Mouse (Mus musculus): ENCODE measurements around the gene 2810004N23Rik.
A peak's percentile ranks its signal among the peaks of the same experiment; 100 is the strongest.
"Not testable (repeated sequence)": the region's sequence is repeated elsewhere in the genome, so short reads cannot be mapped to it uniquely, and the experiment has no call there.

Gene 2810004N23Rik

DNA sequence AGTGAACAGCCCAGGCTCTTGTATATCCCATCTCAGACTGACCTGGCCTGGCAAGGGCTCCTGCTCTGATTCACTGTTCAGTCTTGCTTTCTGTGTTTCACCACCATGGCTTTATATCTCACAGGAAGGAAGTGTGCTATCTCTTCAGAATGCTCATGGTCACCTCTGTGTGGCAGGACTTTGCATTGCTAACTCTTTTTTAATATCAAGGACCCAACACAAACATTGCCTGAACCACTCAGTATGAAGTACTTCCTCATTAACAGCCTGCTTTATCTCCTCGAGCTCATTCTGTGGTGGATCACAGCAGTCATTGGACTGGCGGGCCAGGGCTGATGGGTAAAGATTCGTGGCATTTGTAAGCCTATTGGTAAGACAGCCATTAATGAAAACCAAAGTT lies 3.7 kb upstream of the 2810004N23Rik start:
- no peak for DNase-seq (ENCODE audit: low read depth, low spot score)

DNA sequence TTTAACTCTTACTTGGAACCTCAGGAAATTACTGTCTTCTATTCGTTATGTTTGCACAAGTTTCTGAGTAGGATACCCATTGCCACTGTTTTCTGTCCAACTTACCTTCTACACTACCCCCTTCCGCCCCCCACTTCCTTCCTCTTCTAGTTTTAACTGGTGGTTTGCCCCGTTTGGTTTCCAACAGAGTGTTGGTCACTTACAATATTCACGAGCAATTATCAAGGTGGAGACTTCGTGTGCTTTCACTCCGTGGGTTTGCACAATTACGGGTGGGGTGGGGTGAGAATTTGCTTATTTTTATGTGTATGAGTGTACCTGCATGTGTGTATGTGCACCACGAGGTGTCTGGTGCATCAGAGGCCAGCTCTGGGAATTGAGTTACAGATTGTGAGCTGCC lies 809 bp upstream of the 2810004N23Rik start:
- DNase-seq (ENCODE audit: low read depth, low spot score) = no peak

DNA sequence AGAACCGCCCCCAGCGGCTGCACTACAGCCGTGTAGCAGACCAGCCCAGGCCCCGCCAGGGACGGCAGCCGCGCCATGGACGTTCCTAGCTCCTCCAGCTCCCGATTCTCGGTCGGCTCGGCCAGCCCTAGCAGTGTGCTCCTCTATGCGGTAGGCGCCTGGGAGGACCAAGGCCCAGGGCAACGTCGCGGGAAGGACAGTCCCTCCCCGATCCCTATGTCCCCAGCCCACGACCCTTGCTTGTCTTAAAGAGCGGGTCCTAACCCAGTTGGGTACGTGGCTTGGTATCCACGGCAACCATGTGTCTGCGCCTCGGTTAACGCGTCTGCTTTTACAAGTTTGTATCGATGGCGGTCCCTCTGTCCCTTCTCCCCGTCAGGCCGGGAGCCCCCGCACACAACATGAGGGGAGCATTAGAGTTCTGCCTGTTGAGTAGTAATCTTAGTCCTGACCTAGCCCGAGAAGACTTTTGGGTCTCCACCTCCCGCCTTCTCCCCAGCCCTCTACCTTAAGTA lies 300 bp upstream of the 2810004N23Rik start:
- DNase-seq (ENCODE audit: low read depth, low spot score) = no peak

DNA sequence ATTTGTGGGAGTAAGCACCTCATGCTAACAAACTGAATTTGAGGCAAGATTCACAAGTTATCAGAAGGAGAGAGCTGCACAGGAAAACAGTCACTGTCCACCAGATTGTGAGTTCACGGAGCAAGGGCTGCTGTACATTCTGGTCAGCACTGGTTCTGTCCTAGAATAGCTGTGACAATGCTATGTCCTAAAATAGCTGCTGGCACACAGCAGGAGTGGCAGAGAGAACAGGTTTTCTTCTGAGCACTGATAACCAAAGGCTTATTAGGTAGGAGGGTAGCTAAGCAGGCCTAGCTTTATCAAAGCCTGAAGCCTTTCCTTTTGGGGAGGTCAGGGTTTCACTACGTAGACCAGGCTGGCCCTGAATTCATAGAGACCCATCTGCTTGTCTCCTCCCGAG lies 2.7 kb downstream of the 2810004N23Rik start:
- DNase-seq (ENCODE audit: low read depth, low spot score) = no peak

DNA sequence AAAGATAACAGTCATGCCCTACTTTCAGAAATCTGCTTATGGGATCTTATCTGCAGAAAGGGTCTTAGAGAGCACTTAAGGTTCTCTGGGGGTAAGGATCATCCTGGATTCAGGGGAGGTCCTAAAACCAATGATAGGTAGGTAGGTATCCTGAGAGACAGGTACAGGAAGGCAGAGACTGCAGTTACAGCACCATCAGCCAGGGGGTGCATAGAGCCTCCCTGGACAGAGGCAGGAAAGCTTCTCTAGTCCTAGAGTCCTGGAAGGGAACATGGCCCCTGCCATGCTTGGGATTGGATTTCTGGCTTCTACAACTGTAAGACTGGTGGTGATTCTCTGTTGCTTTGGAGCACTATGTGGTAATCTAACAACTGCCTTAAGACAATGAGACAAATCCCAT lies 3.5 kb downstream of the 2810004N23Rik start:
- no peak for DNase-seq (ENCODE audit: low read depth, low spot score)

DNA sequence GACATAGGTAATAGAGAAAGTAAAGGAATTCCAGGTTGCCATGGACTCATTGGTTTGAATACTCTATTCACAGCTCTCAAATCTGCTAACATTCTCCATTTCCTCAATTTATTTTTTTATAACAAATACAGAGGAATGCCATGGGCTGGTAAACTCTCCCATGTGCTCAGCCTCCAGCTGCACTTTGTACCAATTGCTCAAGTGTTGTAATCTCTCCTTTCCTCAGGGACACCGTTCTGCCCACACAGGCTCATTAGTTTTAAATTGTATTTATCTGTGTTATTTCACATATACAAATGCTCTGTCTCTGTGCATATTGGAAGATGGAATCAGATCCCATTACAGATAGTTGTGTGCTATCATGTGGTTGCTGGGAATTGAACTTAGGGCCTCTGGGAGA lies 9.4 kb downstream of the 2810004N23Rik start:
- no peak for DNase-seq (ENCODE audit: low read depth, low spot score)

DNA sequence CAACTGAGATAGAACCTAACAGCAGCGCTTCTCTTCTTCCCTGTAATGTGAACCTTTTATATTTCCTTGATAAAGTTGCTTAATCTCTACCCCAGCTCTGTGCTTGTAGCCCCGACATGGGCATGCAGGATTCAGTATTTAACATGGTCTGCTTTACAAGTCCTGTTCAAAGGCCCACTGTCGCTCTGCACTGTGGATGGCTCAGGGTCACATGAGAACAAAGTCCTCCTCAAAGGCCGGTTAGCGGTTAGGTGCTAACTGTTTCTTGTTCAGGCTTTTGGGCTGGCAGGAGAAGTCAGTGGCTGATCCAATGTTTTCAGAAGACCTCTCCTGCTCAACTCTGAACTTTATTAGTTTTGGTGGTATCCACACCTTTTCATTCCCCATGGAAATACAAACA lies 17.3 kb downstream of the 2810004N23Rik start:
- DNase-seq (ENCODE audit: low read depth, low spot score) = no peak

DNA sequence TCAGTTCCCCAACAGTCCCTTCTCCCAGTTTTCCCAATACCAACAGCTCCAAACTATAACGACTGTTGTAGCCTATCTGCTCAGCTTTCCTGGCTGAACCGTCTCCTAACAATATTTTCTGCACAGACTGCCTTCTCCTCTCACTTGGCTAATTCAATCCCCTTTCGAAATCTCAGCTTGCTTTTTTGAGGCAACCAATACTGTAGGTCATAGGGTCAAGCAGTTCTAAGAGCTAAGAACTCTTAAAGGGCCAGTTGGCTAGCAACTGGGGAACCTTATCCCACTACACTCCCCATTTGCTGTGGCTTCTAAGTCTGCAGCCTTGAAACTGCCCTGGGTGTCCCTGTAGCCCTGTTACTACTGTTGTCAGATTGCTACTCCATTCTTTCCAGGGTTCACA lies 17.8 kb downstream of the 2810004N23Rik start:
- DNase-seq (ENCODE audit: low read depth, low spot score) = no peak

DNA sequence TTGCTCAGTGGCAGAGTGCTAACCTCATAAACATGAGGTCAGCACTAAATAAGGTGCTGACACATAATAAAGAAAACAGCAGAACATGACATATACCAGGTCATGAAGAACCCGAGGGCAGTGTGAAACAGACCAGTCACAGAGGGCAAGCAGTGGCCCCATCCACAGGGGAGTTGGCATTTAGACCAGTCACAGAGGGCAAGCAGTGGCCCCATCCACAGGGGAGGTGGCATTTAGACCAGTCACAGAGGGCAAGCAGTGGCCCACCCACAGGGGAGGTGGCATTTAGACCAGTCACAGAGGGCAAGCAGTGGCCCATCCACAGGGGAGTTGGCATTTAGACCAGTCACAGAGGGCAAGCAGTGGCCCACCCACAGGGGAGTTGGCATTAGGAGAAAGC lies 20.0 kb downstream of the 2810004N23Rik start:
- DNase-seq (ENCODE audit: low read depth, low spot score) = not testable (repeated sequence)

DNA sequence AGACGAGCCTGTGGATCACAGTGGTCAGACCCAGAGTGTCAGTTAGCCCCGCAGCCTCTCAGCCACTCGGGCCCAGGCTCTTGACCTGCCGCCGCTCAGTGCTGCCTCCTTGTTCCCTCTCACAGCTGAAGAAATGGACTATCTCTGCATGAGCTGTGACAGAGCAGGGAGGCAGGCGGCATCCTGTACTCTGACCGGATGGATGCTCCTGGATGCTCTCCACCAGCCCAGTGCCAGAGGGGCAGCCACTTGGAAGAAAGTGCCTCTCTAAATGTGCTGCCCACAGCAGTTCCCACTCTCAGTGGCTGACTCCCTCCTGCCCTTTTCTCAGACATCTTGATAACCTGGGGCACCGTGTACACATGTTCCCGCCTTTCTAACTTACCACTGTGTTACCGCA lies 21.1 kb downstream of the 2810004N23Rik start:
- DNase-seq (ENCODE audit: low read depth, low spot score) = no peak

DNA sequence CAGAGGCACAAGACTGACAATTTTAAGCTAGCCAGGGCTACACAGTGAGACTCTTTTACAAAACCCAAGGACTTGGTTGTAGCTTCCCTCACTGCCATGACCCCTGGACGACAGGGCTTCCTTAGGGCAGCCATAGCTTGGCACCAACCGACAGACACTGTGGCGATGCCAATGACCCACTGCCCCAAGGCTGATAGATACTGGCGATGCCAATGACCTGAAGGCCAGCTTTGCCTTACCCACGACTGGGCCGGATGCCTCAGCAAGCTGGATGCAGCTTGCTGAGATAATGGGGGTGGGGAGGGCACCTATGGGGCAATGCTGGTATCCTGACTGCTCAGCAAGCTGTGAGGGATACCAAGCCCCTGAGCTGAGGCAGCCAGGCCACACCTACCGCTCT lies 22.0 kb downstream of the 2810004N23Rik start:
- no peak for DNase-seq (ENCODE audit: low read depth, low spot score)

DNA sequence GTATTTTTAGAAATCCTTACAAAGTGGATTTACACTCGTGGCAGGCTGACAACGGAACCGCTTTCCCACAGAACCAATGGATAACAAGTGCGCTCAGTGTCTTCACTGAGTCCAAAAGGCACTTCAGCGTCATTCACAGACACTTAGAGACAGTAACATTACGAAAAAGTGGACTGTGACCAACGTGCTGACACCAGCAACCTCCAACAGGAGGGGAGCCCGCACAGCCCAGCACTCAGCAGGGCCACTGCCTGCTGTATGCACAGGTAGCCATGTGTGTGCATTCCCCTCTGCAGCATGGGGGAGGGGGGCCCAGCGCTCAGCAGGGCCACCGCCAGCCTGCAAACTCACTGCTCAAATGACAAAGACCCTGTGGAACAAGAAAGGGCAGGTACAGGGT lies 23.5 kb downstream of the 2810004N23Rik start:
- DNase-seq (ENCODE audit: low read depth, low spot score) = no peak

DNA sequence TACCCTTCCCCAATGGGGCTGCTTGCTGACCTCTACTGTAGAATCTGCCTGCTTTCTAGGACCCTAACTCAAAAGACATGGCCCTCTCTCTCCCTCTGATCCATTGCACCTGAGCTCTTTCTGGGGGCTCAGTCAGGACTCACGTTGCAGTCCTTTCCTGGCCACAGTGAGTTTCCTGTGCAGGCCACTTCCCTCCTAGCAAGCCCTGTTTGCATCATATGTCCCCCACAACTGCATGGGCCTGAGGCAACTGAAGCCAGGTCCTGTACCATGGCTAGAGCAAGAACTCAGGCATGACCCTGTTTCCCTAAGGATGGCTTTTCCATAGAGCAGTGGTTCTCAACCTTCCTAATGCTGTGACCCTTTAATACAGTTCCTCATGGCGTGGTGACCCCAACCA lies 25.0 kb downstream of the 2810004N23Rik start:
- DNase-seq (ENCODE audit: low read depth, low spot score) = no peak

DNA sequence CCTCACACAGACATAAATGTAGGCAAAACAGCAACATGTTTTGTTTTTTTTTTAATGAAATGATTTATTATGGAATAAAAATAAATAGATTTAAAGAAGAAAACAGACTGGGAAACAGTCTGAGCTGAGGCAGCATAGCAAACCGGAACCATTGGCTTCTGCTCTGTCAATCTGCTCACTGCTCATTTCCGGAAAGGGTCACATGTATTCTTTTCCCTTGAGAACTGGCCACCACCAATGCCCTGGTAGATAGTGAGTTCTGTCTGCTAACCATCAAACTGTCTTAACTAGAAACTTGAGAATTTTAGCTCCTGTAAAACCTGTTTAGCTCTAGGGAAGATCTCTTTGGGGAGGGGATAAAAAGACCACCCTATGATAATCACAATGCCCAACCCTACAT lies 26.0 kb downstream of the 2810004N23Rik start:
- no peak for DNase-seq (ENCODE audit: low read depth, low spot score)

DNA sequence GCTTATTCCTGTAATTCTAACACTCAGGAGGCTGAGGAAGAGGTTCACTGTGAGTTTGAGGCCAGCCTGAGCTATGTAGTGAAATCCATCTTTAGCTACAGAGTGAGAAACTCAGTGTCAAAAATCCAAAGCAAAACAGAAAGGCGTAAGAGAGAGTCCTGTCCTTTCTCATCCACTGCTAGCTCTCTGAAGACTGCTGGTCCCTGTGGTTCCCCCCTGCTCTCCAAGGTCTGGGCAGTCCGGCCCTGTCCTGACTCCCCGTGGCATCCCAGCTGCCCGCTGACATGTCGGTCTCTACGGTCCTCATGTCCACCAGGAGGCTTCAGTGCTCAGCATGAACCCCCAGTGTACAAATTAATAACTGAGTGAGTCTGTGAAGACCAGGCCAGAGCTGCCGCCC lies 26.6 kb downstream of the 2810004N23Rik start:
- DNase-seq (ENCODE audit: low read depth, low spot score) = no peak

DNA sequence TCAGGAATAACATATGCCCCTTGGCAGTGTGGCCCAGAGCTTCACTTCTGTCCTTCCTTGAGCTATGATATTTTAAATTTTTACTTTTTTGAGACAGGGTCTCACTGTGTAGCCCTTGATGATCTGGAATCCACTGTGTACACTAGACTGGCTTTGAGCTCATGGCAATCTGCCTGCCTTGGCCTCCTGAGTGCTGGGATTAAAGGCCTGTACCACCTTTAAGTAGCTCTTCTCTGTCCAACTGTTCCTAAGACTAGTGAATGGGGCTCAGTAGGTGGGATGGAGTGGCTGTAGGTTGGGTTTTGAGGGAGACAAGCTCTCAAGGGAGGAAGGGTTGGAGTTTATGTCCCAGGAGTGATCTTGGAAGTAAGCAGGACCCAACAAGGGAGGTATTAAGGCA lies 27.1 kb downstream of the 2810004N23Rik start:
- DNase-seq (ENCODE audit: low read depth, low spot score) = no peak

DNA sequence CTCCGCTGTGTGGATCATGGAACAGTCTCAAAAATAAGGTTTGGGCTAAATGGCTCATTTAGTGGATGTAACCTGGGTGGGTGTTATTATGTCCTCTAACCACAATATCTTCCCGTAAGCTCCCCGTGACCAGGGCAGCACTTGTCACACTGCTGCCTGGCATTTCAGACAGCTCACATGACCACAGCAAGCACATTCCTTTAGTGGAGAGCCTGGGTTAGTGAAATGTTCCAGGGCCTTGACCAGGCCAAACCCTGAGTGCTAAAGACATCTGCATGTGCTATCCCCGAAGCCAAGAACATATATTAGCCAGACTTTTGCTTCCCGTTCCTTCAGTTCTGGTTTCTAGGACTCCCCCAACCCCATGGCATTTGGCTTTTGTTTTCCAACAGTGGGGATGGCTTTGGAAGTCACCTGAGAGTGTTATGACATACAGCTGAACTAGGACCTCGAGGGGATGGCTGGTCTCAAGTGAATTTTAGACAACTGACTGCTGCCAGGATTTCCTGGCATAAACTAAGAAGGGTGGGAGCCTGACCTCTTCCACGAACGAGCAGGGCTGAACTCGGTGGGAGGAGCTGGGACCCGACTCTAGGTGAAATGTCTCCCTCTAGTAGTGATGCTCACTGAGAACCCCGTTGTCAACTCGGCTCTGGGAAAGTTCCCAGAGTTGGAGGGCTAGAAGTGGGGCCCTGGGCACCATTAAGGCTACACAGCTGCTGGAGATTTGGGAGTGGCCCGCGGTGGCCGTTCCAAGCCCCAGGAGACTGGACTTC lies 29.3 kb downstream of the 2810004N23Rik start:
- no peak for DNase-seq (ENCODE audit: low read depth, low spot score)

DNA sequence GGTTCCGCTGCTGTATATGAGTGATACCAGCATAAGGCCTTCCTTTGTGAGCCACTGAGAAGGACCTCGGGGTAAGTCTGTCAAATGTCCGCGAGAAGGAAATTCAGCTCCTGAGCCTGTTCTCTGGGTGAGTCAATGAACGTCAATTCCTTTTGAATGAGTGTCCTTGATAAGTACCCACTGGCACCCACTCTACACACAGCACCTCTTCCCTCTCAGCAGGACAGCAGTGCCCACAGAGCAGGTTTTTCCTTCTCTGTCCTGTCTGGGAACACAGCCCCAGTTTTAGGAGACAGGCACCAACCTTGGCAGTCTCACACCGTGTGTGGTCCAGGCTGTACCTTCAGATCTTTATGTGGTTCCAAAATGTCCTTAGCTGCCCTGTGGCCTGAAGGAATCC lies 31.0 kb downstream of the 2810004N23Rik start:
- DNase-seq (ENCODE audit: low read depth, low spot score) = no peak

DNA sequence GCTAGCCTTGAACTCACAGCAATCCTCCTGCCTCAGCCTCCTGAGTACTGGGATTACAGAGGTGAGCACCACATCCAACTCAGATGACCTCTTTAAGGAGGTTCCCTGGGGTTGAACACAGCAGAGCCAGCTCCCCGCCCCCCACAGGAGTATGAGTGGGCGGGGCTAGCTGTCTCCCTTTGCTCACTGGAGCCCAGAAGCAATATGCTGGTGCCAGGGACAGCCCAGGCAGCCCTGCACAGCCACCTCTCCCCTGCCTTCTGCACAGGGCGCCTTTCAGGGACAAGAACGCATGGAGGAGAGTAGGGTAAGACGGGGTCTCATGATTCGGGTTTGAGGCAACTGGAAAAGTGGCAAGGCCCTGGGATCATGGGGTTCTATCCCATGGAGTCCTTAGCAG lies 31.4 kb downstream of the 2810004N23Rik start:
- DNase-seq (ENCODE audit: low read depth, low spot score) = no peak

DNA sequence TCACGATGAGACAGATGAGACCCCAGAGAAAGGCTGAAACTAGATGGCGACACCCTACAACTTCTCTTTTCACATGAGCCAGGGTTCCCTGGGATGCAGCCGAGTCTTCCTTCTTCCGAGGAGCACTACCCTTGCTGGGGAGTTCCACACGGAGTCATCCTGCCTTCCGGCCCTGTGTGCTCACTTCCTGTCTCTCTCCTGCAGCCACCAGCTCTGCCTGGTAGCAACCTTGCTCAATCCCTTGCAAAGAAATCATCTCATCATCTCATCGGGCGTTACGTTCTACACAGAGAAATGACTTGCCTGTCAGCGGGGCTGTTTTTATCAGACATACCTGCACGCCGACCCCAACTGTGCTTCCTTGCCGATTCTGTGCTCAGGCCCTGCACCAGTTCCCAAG lies 32.9 kb downstream of the 2810004N23Rik start:
- no peak for DNase-seq (ENCODE audit: low read depth, low spot score)

DNA sequence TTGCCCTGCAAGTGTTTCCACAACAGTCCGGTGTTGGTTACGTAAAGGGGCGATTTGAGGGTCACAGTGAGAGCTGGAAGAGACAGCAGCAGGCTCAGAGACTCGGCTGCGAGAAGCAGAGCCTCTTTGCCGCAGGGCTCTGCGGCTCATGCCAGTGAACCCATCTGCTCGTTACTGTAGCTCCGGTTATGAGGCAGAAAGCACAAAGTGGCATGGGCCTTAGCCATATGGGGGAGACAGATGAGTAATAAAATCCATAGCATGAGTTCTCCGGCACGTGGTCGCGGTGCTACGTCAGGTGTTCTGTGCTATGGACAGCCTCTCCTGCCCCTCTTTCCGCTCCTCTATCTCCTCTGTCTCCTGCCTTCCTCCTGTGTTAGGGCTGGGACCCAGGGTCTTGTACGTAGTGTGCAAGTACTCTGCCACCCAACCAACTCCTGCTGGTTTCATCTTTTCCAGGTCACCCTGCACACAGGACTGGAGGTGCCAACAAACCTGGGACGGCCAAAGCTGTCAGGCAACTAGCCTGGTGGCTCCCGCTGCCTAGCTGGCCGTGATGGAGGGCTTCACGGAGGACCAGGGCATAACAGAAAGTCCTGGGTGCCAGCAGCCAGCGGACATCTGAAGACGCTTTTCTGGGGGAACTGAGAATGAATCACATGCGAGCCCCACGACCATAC lies 34.2 kb downstream of the 2810004N23Rik start:
- no peak for DNase-seq (ENCODE audit: low read depth, low spot score)

DNA sequence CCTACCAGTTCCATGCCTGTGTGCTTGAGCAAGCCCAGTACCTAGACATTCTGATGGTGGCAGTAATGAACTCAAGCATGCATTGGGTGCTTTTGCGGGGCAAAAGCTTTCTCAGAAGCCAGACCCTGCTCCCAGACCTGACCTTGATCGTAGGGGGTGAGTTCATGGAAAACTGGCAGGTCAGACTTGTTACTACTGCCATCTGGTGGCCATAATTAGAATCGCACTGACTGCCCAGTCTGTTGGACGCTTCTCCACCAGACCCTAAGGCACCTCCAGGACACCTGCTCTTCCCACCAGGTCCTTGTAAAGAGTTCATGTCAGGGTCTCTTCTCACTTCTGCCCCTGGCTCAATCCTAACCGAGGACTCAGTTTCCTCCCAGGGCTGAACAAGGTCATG lies 35.5 kb downstream of the 2810004N23Rik start:
- peak; percentile 64 for DNase-seq (ENCODE audit: low read depth, low spot score)

DNA sequence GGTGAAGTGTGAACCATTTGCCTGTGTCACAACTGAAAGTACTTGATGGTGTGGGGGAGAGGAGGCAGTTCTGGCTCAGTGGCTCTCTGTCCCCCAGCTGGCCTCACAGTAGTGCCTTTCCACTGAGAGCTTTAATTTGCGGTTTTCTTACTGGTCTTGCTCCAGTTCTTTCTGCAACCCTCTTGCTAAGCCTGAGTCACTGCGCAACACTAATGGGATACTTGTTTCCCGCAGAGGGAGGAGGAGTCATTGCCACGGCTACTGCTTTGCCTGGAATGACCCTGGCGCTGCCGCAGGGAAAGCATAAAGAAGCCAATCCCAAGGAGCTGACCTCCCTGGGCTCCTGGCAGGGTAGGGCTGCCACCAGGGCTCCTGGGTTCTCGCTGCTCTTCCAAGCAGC lies 36.3 kb downstream of the 2810004N23Rik start:
- no peak for DNase-seq (ENCODE audit: low read depth, low spot score)

All from retina, postnatal 7 days (tissue).